Mouse (Mus musculus): ENCODE results near the gene 1810049J17Rik. TPM values are rescaled to one million over a fixed set of nuclear protein-coding genes. Genes with fewer than 3 reads are reported as not detected.

Gene 1810049J17Rik
- polyA plus RNA-seq, 1 experiment from 2014 or later: 1.5 TPM

GRCm38 (mm10) chr15:12320441-12321090 is 1.1 kb downstream of the 1810049J17Rik start:
- H3K9me3 ChIP-seq: no peaks in the 10 kb centered on the region
- H3K27me3 ChIP-seq (replicated peaks): peaks cover 4% of the 10 kb centered on the region; the same call in 1 of the 2 replicates
- peak overlapping the region; percentile 98 for H3K9ac ChIP-seq
- peak; percentile 0; the same call in 1 of the 2 replicates for ATAC-seq (ENCODE audit: low FRiP score, low read depth)
- H3K27ac ChIP-seq: no peak overlapping the region
- 0 out of 2 replicates have a peak, but pooled peaks cover under 1% of the 10 kb centered on the region for H3K36me3 ChIP-seq
- peak overlapping the region; percentile 94 for H3K4me3 ChIP-seq
- 5% methylated on average over 22 of the region's 22 CpGs for WGBS
- H3K4me2 ChIP-seq (replicated peaks): peak overlapping the region; percentile 72
- peaks cover 15% of the 10 kb centered on the region for H3K4me1 ChIP-seq

GRCm38 (mm10) chr15:12319889-12320288 is 1.8 kb downstream of the 1810049J17Rik start:
- peaks cover 4% of the 10 kb centered on the region; the same call in 1 of the 2 replicates for H3K27me3 ChIP-seq (replicated peaks)
- no peak for ATAC-seq (ENCODE audit: low FRiP score, low read depth)
- H3K4me1 ChIP-seq: peaks cover 15% of the 10 kb centered on the region
- H3K4me2 ChIP-seq (replicated peaks): 0 out of 2 replicates have a peak overlapping the region, but pooled peaks have one; percentile 72
- H3K9ac ChIP-seq: no peak overlapping the region
- WGBS: 53% methylated on average over 5 of the region's 5 CpGs
- H3K9me3 ChIP-seq: no peaks in the 10 kb centered on the region
- H3K4me3 ChIP-seq: no peak overlapping the region
- no peaks in the 10 kb centered on the region for H3K36me3 ChIP-seq
- H3K27ac ChIP-seq: no peak overlapping the region

GRCm38 (mm10) chr15:12318451-12318850 is 3.2 kb downstream of the 1810049J17Rik start:
- no peaks in the 10 kb centered on the region for H3K9me3 ChIP-seq
- no peak overlapping the region for H3K4me3 ChIP-seq
- peaks cover 10% of the 10 kb centered on the region for H3K4me1 ChIP-seq
- H3K36me3 ChIP-seq: no peaks in the 10 kb centered on the region
- WGBS: 85% methylated on average over 8 of the region's 8 CpGs
- H3K4me2 ChIP-seq (replicated peaks): no peak overlapping the region
- H3K9ac ChIP-seq: no peak overlapping the region
- H3K27ac ChIP-seq: no peak overlapping the region
- H3K27me3 ChIP-seq (replicated peaks): peaks cover 4% of the 10 kb centered on the region; the same call in 1 of the 2 replicates
- ATAC-seq (ENCODE audit: low FRiP score, low read depth): no peak

GRCm38 (mm10) chr15:12317290-12317689 is 4.4 kb downstream of the 1810049J17Rik start:
- no peak overlapping the region for H3K4me2 ChIP-seq (replicated peaks)
- peaks cover 4% of the 10 kb centered on the region; the same call in 1 of the 2 replicates for H3K27me3 ChIP-seq (replicated peaks)
- no peak overlapping the region for H3K4me3 ChIP-seq
- no peak overlapping the region for H3K9ac ChIP-seq
- H3K4me1 ChIP-seq: no peaks in the 10 kb centered on the region
- H3K9me3 ChIP-seq: no peaks in the 10 kb centered on the region
- H3K27ac ChIP-seq: no peak overlapping the region
- ATAC-seq (ENCODE audit: low FRiP score, low read depth): no peak
- WGBS: 84% methylated on average over 5 of the region's 5 CpGs
- H3K36me3 ChIP-seq: no peaks in the 10 kb centered on the region

GRCm38 (mm10) chr15:12315996-12316395 is 5.7 kb downstream of the 1810049J17Rik start:
- peaks cover 4% of the 10 kb centered on the region; the same call in 1 of the 2 replicates for H3K27me3 ChIP-seq (replicated peaks)
- WGBS: 66% methylated on average over 2 of the region's 2 CpGs
- H3K4me3 ChIP-seq: no peak overlapping the region
- no peaks in the 10 kb centered on the region for H3K9me3 ChIP-seq
- no peak for ATAC-seq (ENCODE audit: low FRiP score, low read depth)
- H3K27ac ChIP-seq: no peak overlapping the region
- H3K4me2 ChIP-seq (replicated peaks): no peak overlapping the region
- H3K4me1 ChIP-seq: no peaks in the 10 kb centered on the region
- no peak overlapping the region for H3K9ac ChIP-seq
- H3K36me3 ChIP-seq: no peaks in the 10 kb centered on the region

- no peak for ATAC-seq (ENCODE audit: low FRiP score, low read depth)
- WGBS: 84% methylated on average over 5 of the region's 5 CpGs
- Histone ChIP-seq H3K9ac (no peak overlapping the region), H3K4me3 (no peak overlapping the region), H3K4me1 (no peaks in the 10 kb centered on the region), H3K9me3 (no peaks in the 10 kb centered on the region), H3K4me2 (replicated peaks) (no peak overlapping the region), H3K27ac (no peak overlapping the region), H3K36me3 (no peaks in the 10 kb centered on the region), H3K27me3 (replicated peaks) (no peaks in the 10 kb centered on the region; the same call in 1 of the 2 replicates)
These were observed 7.1 kb downstream of the 1810049J17Rik start for GRCm38 (mm10) chr15:12314584-12314983.

- Histone ChIP-seq H3K9ac (no peak overlapping the region), H3K4me2 (replicated peaks) (no peak overlapping the region), H3K9me3 (no peaks in the 10 kb centered on the region), H3K36me3 (no peaks in the 10 kb centered on the region), H3K4me3 (no peak overlapping the region), H3K27me3 (replicated peaks) (no peaks in the 10 kb centered on the region), H3K4me1 (no peaks in the 10 kb centered on the region), H3K27ac (no peak overlapping the region)
- ATAC-seq (ENCODE audit: low FRiP score, low read depth): no peak
- 33% methylated on average over 1 of the region's 1 CpGs for WGBS
These were observed 8.4 kb downstream of the 1810049J17Rik start for GRCm38 (mm10) chr15:12313255-12313654.

- Histone ChIP-seq H3K4me2 (replicated peaks) (no peak overlapping the region), H3K9me3 (no peaks in the 10 kb centered on the region), H3K9ac (no peak overlapping the region), H3K27me3 (replicated peaks) (no peaks in the 10 kb centered on the region), H3K27ac (no peak overlapping the region), H3K4me1 (no peaks in the 10 kb centered on the region), H3K4me3 (no peak overlapping the region), H3K36me3 (no peaks in the 10 kb centered on the region)
- ATAC-seq (ENCODE audit: low FRiP score, low read depth): no peak
- whole genome bisulfite sequencing: 86% methylated on average over 7 of the region's 7 CpGs
These were observed 10.2 kb downstream of the 1810049J17Rik start for GRCm38 (mm10) chr15:12311465-12311864.

GRCm38 (mm10) chr15:12310676-12311075 is 11.0 kb downstream of the 1810049J17Rik start:
- H3K4me2 ChIP-seq (replicated peaks): no peak overlapping the region

GRCm38 (mm10) chr15:12308539-12308938 is 13.2 kb downstream of the 1810049J17Rik start:
- no peak overlapping the region for H3K4me3 ChIP-seq
- no peaks in the 10 kb centered on the region for H3K9me3 ChIP-seq
- no peaks in the 10 kb centered on the region for H3K27me3 ChIP-seq (replicated peaks)
- no peak overlapping the region for H3K27ac ChIP-seq
- no peak overlapping the region for H3K9ac ChIP-seq
- ATAC-seq (ENCODE audit: low FRiP score, low read depth): no peak
- no peak overlapping the region for H3K4me2 ChIP-seq (replicated peaks)
- WGBS: 93% methylated on average over 5 of the region's 5 CpGs
- H3K4me1 ChIP-seq: no peaks in the 10 kb centered on the region
- H3K36me3 ChIP-seq: no peaks in the 10 kb centered on the region

More at GRCm38 (mm10) chr15:12310676-12311075, 11.0 kb downstream of the 1810049J17Rik start:
- no peak overlapping the region for H3K27ac ChIP-seq
- H3K27me3 ChIP-seq (replicated peaks): no peaks in the 10 kb centered on the region
- no peaks in the 10 kb centered on the region for H3K36me3 ChIP-seq
- ATAC-seq (ENCODE audit: low FRiP score, low read depth): no peak
- no peaks in the 10 kb centered on the region for H3K9me3 ChIP-seq
- H3K4me1 ChIP-seq: no peaks in the 10 kb centered on the region
- H3K9ac ChIP-seq: no peak overlapping the region
- WGBS: 91% methylated on average over 4 of the region's 4 CpGs
- no peak overlapping the region for H3K4me3 ChIP-seq

- no peak overlapping the region for H3K4me2 ChIP-seq (replicated peaks)
- H3K27me3 ChIP-seq (replicated peaks): no peaks in the 10 kb centered on the region
- ATAC-seq (ENCODE audit: low FRiP score, low read depth): no peak
- no peak overlapping the region for H3K9ac ChIP-seq
- no peaks in the 10 kb centered on the region for H3K36me3 ChIP-seq
- 76% methylated on average over 4 of the region's 4 CpGs for WGBS
- no peaks in the 10 kb centered on the region for H3K9me3 ChIP-seq
- no peak overlapping the region for H3K4me3 ChIP-seq
- H3K4me1 ChIP-seq: no peaks in the 10 kb centered on the region
- H3K27ac ChIP-seq: no peak overlapping the region
These were observed 14.6 kb downstream of the 1810049J17Rik start for GRCm38 (mm10) chr15:12307114-12307513.

- no peaks in the 10 kb centered on the region for H3K4me1 ChIP-seq
- H3K9ac ChIP-seq: no peak overlapping the region; the same call in 1 of the 2 replicates
- H3K27ac ChIP-seq: no peak overlapping the region
- no peak overlapping the region for H3K4me3 ChIP-seq
- no peak overlapping the region for H3K4me2 ChIP-seq (replicated peaks)
- no peaks in the 10 kb centered on the region for H3K9me3 ChIP-seq
- H3K36me3 ChIP-seq: no peaks in the 10 kb centered on the region
- 76% methylated on average over 8 of the region's 8 CpGs for WGBS
- no peaks in the 10 kb centered on the region for H3K27me3 ChIP-seq (replicated peaks)
- ATAC-seq (ENCODE audit: low FRiP score, low read depth): no peak
These were observed 15.3 kb downstream of the 1810049J17Rik start for GRCm38 (mm10) chr15:12306188-12307071.

Measured in neural tube, embryonic 12.5 days (tissue).